Mouse (Mus musculus) neural tube, embryonic 13.5 days (tissue): ENCODE results near the gene Mapk7. TPM values are rescaled to one million over a fixed set of nuclear protein-coding genes. Genes with fewer than 3 reads are reported as not detected.
A peak's percentile ranks its signal among the peaks of the same experiment; 100 is the strongest.

Experiments
- ATAC-seq: fragments of 200-750 bp; cut with Nextera tagmentation; 2 replicates; pipeline ENCODE4 v1.8.0; 2017; ENCODE audit warnings: low read depth, mild to moderate bottlenecking, moderate TSS enrichment, moderate library complexity
- H3K27ac ChIP-seq: fragments of 300-500 bp; sonication (generic); replicated peaks from 2 replicates; pipeline ENCODE4 v1.5.1; 2015; ENCODE audit warnings: moderate library complexity, mild to moderate bottlenecking, inconsistent platforms
- H3K27me3 ChIP-seq: fragments of 300-500 bp; sonication (generic); 2 replicates; pipeline ENCODE4 v1.6.1; 2015; ENCODE audit warnings: mild to moderate bottlenecking, inconsistent platforms
- H3K36me3 ChIP-seq: fragments of 300-500 bp; sonication (generic); 2 replicates; pipeline ENCODE4 v1.6.1; 2015; ENCODE audit warnings: mild to moderate bottlenecking, inconsistent platforms
- H3K4me1 ChIP-seq: fragments of 300-500 bp; sonication (generic); replicated peaks from 2 replicates; pipeline ENCODE4 v1.6.1; 2015; ENCODE audit warnings: inconsistent platforms
- H3K4me2 ChIP-seq: fragments of 300-500 bp; sonication (generic); 2 replicates; pipeline ENCODE4 v1.6.1; 2015; ENCODE audit warnings: inconsistent platforms, mild to moderate bottlenecking, moderate library complexity
- H3K4me3 ChIP-seq: fragments of 300-500 bp; sonication (generic); 2 replicates; pipeline ENCODE4 v1.5.1; 2015; ENCODE audit warnings: mild to moderate bottlenecking, inconsistent platforms
- H3K9ac ChIP-seq: fragments of 300-500 bp; sonication (generic); 2 replicates; pipeline ENCODE4 v1.6.1; 2015; ENCODE audit warnings: moderate library complexity, mild to moderate bottlenecking, inconsistent platforms
- H3K9me3 ChIP-seq: fragments of 300-500 bp; sonication (generic); 2 replicates; pipeline ENCODE4 v1.6.1; 2016; ENCODE audit warnings: inconsistent platforms
- WGBS: fragments of 180-500 bp; shearing (Covaris S2); methylation state at CpG from one replicate; pipeline ENCODE4 v1.1.7; 2015; 5-methylcytosine and 5-hydroxymethylcytosine counted together
- polyA plus RNA-seq: library from polyadenylated mRNA; unstranded; fragments of >200 nt; fragmentation: Nextera tagmentation; extraction: Ambion mirVana; gene quantifications from 2 replicates; pipeline ENCODE4 v1.2.1, GENCODE M21; 2015

Gene Mapk7
- polyA plus RNA-seq, result 73.6 and 85.1 TPM in 2 replicates

GRCm38 (mm10) chr11:61494129-61494997 lies at the start of gene Mapk7:
TSS of gene Mapk7 (minus strand) at chr11:61494406.
- peak within 1 kb of the TSS; percentile 93 for H3K27ac ChIP-seq
- peaks cover 37% of the 10 kb centered on the region for H3K4me1 ChIP-seq
- H3K36me3 ChIP-seq, result peaks cover 35% of the 10 kb centered on the region
- peak within 1 kb of the TSS; percentile 80 for H3K4me2 ChIP-seq
- H3K9ac ChIP-seq, result peak within 1 kb of the TSS; percentile 95
- under 1% methylated on average over 62 of the region's 62 CpGs for WGBS
- H3K9me3 ChIP-seq, result no peaks in the 10 kb centered on the region
- H3K27me3 ChIP-seq, result no peaks in the 10 kb centered on the region
- peak; percentile 97 for ATAC-seq
- H3K4me3 ChIP-seq, result peak within 1 kb of the TSS; percentile 98

- no peak overlapping the region for H3K27ac ChIP-seq
- ATAC-seq, result no peak
- H3K4me3 ChIP-seq, result no peak overlapping the region
- 91% methylated on average over 2 of the region's 2 CpGs for WGBS
- H3K27me3 ChIP-seq, result no peaks in the 10 kb centered on the region
- no peaks in the 10 kb centered on the region for H3K4me1 ChIP-seq
- H3K9me3 ChIP-seq, result no peaks in the 10 kb centered on the region
- H3K9ac ChIP-seq, result no peak overlapping the region
- no peak overlapping the region for H3K4me2 ChIP-seq
- H3K36me3 ChIP-seq, result peaks cover 38% of the 10 kb centered on the region
These were observed 46.9 kb upstream of the Mapk7 start for GRCm38 (mm10) chr11:61541106-61541505.

DNA sequence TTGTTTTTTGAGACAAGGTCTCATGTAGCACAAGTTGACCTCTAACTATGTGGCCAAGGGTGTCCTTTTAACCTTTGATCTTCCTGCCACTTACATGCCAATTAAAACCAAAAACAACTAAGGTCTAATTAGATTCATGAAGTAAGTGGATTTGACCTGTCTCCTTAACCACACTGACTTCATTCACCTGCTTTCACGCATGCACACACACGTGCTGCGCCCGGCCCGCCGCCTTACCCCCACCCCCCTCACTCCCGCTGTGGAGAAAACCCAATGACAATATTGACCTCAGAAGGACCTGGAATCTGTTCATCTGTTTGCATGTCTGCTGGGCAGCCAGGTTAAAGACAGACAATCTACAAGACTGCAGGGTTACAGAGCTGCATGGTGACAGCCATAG lies 46.4 kb upstream of the Mapk7 start:
- 93% methylated on average over 7 of the region's 7 CpGs for whole genome bisulfite sequencing
- H3K27ac ChIP-seq, result no peak overlapping the region

DNA sequence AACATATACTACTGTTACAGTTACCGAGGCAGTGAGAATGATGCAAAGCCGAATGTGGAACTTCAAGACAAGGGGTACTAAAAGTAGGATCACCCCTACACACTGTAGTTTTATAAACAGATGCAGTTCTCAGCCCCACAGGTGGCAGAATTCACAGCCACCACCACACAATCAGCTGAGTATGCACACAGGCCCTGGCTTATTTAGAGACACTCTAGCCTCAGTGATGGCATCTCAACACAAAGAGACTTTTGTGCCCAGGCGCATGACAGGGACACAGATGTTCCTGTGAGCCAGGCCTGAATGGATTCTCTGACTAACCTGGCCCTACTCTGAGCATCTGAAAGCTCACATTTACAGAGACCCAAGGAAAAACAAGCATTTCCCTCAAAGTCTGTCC lies 43.2 kb upstream of the Mapk7 start:
- ATAC-seq, result no peak
- H3K27ac ChIP-seq, result no peak overlapping the region

More for the DNA sequence above, 46.4 kb upstream of the Mapk7 start:
- Histone ChIP-seq H3K4me3 (no peak overlapping the region), H3K36me3 (peaks cover 34% of the 10 kb centered on the region), H3K27me3 (no peaks in the 10 kb centered on the region), H3K9me3 (no peaks in the 10 kb centered on the region), H3K4me2 (no peak overlapping the region), H3K4me1 (no peaks in the 10 kb centered on the region), H3K9ac (no peak overlapping the region)
- ATAC-seq, result no peak

DNA sequence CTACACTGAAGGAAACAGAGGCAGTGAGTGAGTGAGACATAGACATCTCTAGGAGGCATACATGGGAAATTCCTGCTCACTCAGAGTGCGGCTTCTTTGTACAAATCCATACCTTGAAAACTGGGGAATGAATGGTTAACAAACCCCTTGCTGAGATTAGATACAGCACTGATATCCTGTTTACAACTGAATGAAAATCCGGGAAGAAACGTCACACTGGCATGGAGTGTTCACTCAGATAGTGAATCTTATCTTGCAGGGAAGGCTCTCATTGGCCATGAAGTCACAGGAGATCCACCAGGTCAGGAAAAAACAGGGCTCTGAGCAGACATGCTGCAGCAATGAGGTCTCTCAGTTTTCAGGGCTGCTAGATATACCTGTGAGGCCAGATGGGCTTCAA lies 42.7 kb upstream of the Mapk7 start:
- Histone ChIP-seq H3K4me2 (no peak overlapping the region), H3K4me1 (peaks cover 6% of the 10 kb centered on the region; the same call in 1 of the 2 replicates), H3K27ac (no peak overlapping the region), H3K9me3 (no peaks in the 10 kb centered on the region), H3K27me3 (no peaks in the 10 kb centered on the region), H3K9ac (no peak overlapping the region), H3K4me3 (no peak overlapping the region), H3K36me3 (peaks cover 22% of the 10 kb centered on the region)
- no peak for ATAC-seq
- 84% methylated on average over 3 of the region's 3 CpGs for WGBS

More for the DNA sequence above, 43.2 kb upstream of the Mapk7 start:
- no peaks in the 10 kb centered on the region for H3K9me3 ChIP-seq
- no peak overlapping the region for H3K9ac ChIP-seq
- no peak overlapping the region for H3K4me3 ChIP-seq
- no peak overlapping the region for H3K4me2 ChIP-seq
- H3K36me3 ChIP-seq, result peaks cover 20% of the 10 kb centered on the region
- H3K4me1 ChIP-seq, result peaks cover 6% of the 10 kb centered on the region; the same call in 1 of the 2 replicates
- no peaks in the 10 kb centered on the region for H3K27me3 ChIP-seq
- 84% methylated on average over 3 of the region's 3 CpGs for WGBS

DNA sequence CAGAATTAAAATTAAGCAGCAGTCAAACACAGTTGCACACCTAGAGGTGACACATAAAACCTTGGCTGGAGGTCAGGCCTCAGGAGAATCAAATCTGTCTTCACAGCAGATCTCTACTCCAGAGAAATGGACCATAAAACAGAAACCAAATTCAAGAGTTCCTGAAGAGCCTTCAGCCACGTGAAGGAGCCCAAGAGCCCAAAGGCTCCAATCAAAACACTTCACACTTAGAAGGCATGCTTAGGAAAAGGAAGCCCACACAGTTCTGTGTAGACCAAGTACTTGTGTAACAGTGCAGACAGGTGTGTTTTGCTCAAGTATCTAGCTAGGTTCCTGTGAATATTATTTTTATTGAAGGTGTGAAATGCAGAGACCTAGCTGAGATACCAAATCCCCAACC lies 41.3 kb upstream of the Mapk7 start:
- no peak for ATAC-seq
- 46% methylated on average over 1 of the region's 1 CpGs for WGBS
- no peak overlapping the region for H3K9ac ChIP-seq
- H3K27ac ChIP-seq, result no peak overlapping the region
- H3K4me3 ChIP-seq, result no peak overlapping the region
- no peaks in the 10 kb centered on the region for H3K27me3 ChIP-seq
- no peaks in the 10 kb centered on the region for H3K9me3 ChIP-seq
- peaks cover 18% of the 10 kb centered on the region; the same call in 1 of the 2 replicates for H3K36me3 ChIP-seq
- H3K4me2 ChIP-seq, result no peak overlapping the region
- peaks cover 6% of the 10 kb centered on the region; the same call in 1 of the 2 replicates for H3K4me1 ChIP-seq

- Histone ChIP-seq H3K27me3 (no peaks in the 10 kb centered on the region), H3K9me3 (no peaks in the 10 kb centered on the region), H3K27ac (no peak overlapping the region), H3K4me2 (no peak overlapping the region), H3K36me3 (peaks cover 10% of the 10 kb centered on the region; the same call in 1 of the 2 replicates), H3K4me1 (peaks cover 23% of the 10 kb centered on the region), H3K4me3 (no peak overlapping the region), H3K9ac (no peak overlapping the region)
- ATAC-seq, result no peak
- WGBS, result 54% methylated on average over 5 of the region's 5 CpGs
These were observed 39.4 kb upstream of the Mapk7 start for GRCm38 (mm10) chr11:61533571-61533970.

DNA sequence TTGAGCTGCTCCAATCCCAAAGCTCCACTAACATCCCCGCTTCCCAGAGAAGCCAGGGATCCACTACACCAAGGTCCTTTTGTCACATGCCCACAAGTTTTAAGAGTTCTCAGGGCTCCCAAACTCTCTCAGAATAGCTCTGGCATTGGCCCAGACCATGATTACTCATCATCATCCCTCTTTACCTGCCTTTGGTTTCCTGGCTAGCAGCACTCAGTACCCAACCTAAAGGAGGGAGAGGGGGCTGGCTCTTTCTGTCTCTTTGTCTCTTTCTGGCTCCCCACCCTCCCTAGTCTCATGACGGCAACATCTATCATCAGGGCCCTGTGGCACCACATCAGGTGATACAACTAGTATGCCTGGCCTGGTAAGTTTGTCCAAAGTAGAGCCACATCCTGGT lies 38.6 kb upstream of the Mapk7 start:
- WGBS, result 90% methylated on average over 2 of the region's 2 CpGs

DNA sequence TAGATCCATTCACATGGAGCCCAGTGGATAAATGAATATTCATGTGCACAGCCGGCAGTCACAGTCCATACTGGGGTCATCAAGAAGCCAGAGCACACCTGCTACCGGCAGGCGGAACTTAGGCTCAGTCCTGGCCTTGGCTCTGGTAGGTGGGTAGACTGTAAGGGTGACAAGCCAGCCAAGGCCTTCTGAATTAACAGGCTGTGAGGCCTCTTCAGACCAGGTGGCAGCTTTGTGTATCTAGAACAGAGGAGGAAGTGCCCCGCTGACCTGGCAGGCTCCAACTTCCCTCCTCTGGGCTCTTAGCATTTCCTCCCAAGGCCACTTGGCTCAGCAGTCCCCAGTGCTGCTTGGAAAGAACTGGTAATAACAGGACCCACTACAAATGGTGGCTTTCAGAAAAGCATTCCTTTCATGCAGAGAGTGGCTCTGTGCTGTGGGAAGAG lies 35.1 kb upstream of the Mapk7 start:
- no peaks in the 10 kb centered on the region for H3K9me3 ChIP-seq
- H3K36me3 ChIP-seq, result peaks cover 10% of the 10 kb centered on the region; the same call in 1 of the 2 replicates
- peaks cover 32% of the 10 kb centered on the region for H3K4me1 ChIP-seq
- WGBS, result 18% methylated on average over 4 of the region's 4 CpGs
- H3K9ac ChIP-seq, result no peak overlapping the region
- H3K4me2 ChIP-seq, result no peak overlapping the region
- no peaks in the 10 kb centered on the region for H3K27me3 ChIP-seq
- H3K27ac ChIP-seq, result peak overlapping the region; percentile 62
- ATAC-seq, result peak; percentile 56
- no peak overlapping the region for H3K4me3 ChIP-seq

More for the DNA sequence above, 38.6 kb upstream of the Mapk7 start:
- no peak overlapping the region for H3K9ac ChIP-seq
- ATAC-seq, result no peak
- peaks cover 10% of the 10 kb centered on the region; the same call in 1 of the 2 replicates for H3K36me3 ChIP-seq
- H3K27ac ChIP-seq, result no peak overlapping the region
- H3K4me2 ChIP-seq, result no peak overlapping the region
- H3K27me3 ChIP-seq, result no peaks in the 10 kb centered on the region
- peaks cover 26% of the 10 kb centered on the region for H3K4me1 ChIP-seq
- no peak overlapping the region for H3K4me3 ChIP-seq
- H3K9me3 ChIP-seq, result no peaks in the 10 kb centered on the region

DNA sequence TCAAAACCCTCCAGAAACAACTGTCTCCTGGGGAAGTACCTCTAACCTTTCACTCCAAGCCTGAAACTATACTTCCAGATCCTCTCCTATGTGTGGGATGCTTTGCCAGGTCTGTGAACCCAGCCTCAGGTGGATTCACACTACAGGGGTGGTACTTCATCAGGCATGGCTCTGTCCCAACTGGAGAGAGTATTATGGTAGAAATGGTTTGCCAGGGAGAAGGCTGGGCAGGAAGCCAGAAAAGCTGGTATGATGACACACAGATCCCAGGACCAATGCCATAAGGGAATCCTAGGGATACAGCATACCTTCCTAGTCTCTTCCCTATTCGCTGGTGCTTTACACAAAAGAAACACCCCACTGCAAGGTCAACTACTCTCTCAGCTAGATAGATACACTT lies 32.7 kb upstream of the Mapk7 start:
- WGBS, result 93% methylated on average over 1 of the region's 1 CpGs
- no peak overlapping the region for H3K4me2 ChIP-seq
- no peak for ATAC-seq
- H3K36me3 ChIP-seq, result peaks cover 18% of the 10 kb centered on the region; the same call in 1 of the 2 replicates
- no peak overlapping the region for H3K4me3 ChIP-seq
- H3K4me1 ChIP-seq, result peaks cover 26% of the 10 kb centered on the region
- no peaks in the 10 kb centered on the region for H3K9me3 ChIP-seq
- no peak overlapping the region for H3K27ac ChIP-seq
- no peak overlapping the region for H3K9ac ChIP-seq
- H3K27me3 ChIP-seq, result no peaks in the 10 kb centered on the region

GRCm38 (mm10) chr11:61519484-61520107 lies 25.4 kb upstream of the Mapk7 start:
- H3K9ac ChIP-seq, result no peak overlapping the region
- no peaks in the 10 kb centered on the region for H3K27me3 ChIP-seq
- WGBS, result 88% methylated on average over 3 of the region's 3 CpGs
- H3K4me1 ChIP-seq, result no peaks in the 10 kb centered on the region
- H3K36me3 ChIP-seq, result peaks cover 77% of the 10 kb centered on the region
- H3K4me2 ChIP-seq, result no peak overlapping the region
- H3K9me3 ChIP-seq, result no peaks in the 10 kb centered on the region
- H3K4me3 ChIP-seq, result no peak overlapping the region
- no peak for ATAC-seq
- no peak overlapping the region for H3K27ac ChIP-seq

DNA sequence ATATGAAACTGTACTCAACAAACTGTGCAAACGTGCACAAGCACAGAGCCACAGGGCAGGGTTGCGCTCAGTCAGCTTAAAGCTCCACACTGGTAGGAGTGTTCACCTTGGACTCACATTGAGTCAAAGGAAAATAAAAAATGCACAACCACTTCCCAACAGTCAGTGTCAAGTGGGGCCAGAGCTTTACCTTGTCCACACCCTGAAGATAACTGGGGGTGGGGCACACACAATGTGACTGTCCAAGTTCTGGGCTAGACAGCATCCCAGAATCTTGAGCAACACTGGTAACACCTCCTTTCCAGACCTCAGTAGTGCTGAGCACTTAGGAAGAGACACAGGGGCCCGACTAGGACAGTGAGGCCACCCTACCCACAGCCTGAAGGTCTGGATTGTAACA lies 24.7 kb upstream of the Mapk7 start:
- Histone ChIP-seq H3K9me3 (no peaks in the 10 kb centered on the region), H3K9ac (no peak overlapping the region), H3K27me3 (no peaks in the 10 kb centered on the region), H3K36me3 (peaks cover 75% of the 10 kb centered on the region), H3K4me3 (no peak overlapping the region), H3K4me1 (no peaks in the 10 kb centered on the region), H3K4me2 (no peak overlapping the region), H3K27ac (no peak overlapping the region)
- WGBS, result 93% methylated on average over 3 of the region's 3 CpGs
- ATAC-seq, result no peak
